ENCODE assay signal across 24 mouse cellular contexts in the genomic region with DNA sequence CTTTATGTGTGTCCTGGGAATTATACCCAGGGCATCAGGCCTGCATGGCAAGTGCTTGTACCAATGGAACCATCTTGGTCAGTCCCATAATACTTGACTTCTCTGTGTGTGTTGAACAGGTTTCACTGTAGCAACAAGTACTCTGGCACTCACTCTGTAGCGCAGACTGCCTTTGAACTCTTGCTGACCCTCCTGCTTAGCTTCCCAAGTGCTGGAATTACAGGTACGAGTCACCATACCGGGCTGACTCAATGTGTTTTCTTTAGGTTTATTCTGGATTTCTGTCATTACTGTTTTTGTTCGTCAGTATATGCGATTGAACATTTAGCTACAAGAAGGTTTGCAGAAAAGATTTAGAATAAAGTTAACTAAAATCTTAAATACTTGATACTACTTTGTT. TPM values are rescaled to one million over a fixed set of nuclear protein-coding genes. Genes with fewer than 3 reads are reported as not detected.
DNase-seq lines count a peak whose midpoint lies in the region; ATAC-seq and TF ChIP-seq lines count a peak whose summit lies in the region.
"Had no signal": no experiment of that assay in that cellular context is flagged by ENCODE, and none has a peak within 500 bp of the region (broad histone marks: within the 10 kb centered on the region; RNA-seq: fewer than 3 reads in every experiment).

No protein-coding gene starts in this region.

- WGBS in forebrain, embryonic 11.5 days, result 88% methylated on average over 5 of the region's 5 CpGs
- 93% methylated on average over 5 of the region's 5 CpGs for WGBS in forebrain, embryonic 14.5 days
- WGBS in heart, adult 2 months, result 87% methylated on average over 5 of the region's 5 CpGs
- WGBS in stomach, embryonic 16.5 days, result 66% methylated on average over 5 of the region's 5 CpGs
- WGBS in stomach, postnatal 0 days, result 57% methylated on average over 5 of the region's 5 CpGs

- H3K79me2 ChIP-seq in heart, adult 2 months (replicated peaks; ENCODE audit: control insufficient read depth, insufficient read depth, low read length), result no peaks in the 10 kb centered on the region

- DNase-seq in forebrain, embryonic 11.5 days (ENCODE audit: low spot score), result peak; percentile 16
- no peak for DNase-seq in forebrain, embryonic 14.5 days (ENCODE audit: low spot score)
- peak; percentile 1 for DNase-seq in heart, postnatal 4 days
- DNase-seq in heart, adult 2 months, result no peak
- DNase-seq in stomach, postnatal 0 days (ENCODE audit: low spot score), result no peak
- DNase-seq in urinary bladder, adult 2 months (ENCODE audit: low spot score), result no peak
- no peak for DNase-seq in cerebellum, adult 8-10 months
- DNase-seq: adrenal gland, adult 8-10 months; adrenal gland, postnatal 25 days; B cell, adult 2 months; cerebellum, adult 11-12 months; cerebellum, adult 9-10 months; cerebellum, postnatal 14 days; gastrocnemius, postnatal 25 days had no signal

- no peak for TF ChIP-seq EP300 in heart, adult 2 months (IDR thresholded peaks at IDR 0.05; ENCODE audit: insufficient read depth, low read depth, low read length)
- no peak for TF ChIP-seq EP300 in stomach, postnatal 0 days (optimal IDR thresholded peaks at IDR 0.05)

- no peaks in the 10 kb centered on the region for H3K27me3 ChIP-seq in forebrain, embryonic 11.5 days (ENCODE audit: control insufficient read depth, insufficient read depth, low read length)
- no peaks in the 10 kb centered on the region for H3K27me3 ChIP-seq in forebrain, embryonic 14.5 days (replicated peaks; ENCODE audit: control insufficient read depth, insufficient read depth, low read length)
- H3K27me3 ChIP-seq in heart, adult 2 months (ENCODE audit: control insufficient read depth, insufficient read depth, low read length), result no peaks in the 10 kb centered on the region
- no peaks in the 10 kb centered on the region for H3K27me3 ChIP-seq in stomach, embryonic 16.5 days (ENCODE audit: control insufficient read depth, insufficient read depth, low read length)
- H3K27me3 ChIP-seq in stomach, postnatal 0 days (ENCODE audit: control insufficient read depth, insufficient read depth, low read length), result no peaks in the 10 kb centered on the region
- H3K27me3 ChIP-seq: CH12.LX; forebrain, embryonic 15.5 days; heart, embryonic 13.5 days; hindbrain, embryonic 13.5 days; intestine, embryonic 15.5 days had no signal

- no peak overlapping the region for H3K4me3 ChIP-seq in forebrain, embryonic 11.5 days (ENCODE audit: low read depth, low read length)
- no peak overlapping the region for H3K4me3 ChIP-seq in forebrain, embryonic 14.5 days (ENCODE audit: low read depth, low read length)
- H3K4me3 ChIP-seq in heart, adult 2 months, result no peak overlapping the region
- no peak overlapping the region for H3K4me3 ChIP-seq in stomach, embryonic 16.5 days (replicated peaks; ENCODE audit: low read length)
- no peak overlapping the region for H3K4me3 ChIP-seq in stomach, postnatal 0 days (ENCODE audit: low read depth, low read length)
- H3K4me3 ChIP-seq: forebrain, embryonic 10.5 days; forebrain, embryonic 15.5 days; heart, embryonic 13.5 days; hindbrain, embryonic 10.5 days; hindbrain, embryonic 13.5 days; intestine, embryonic 15.5 days had no signal

- H3K9ac ChIP-seq in forebrain, embryonic 11.5 days (ENCODE audit: low read length), result no peak overlapping the region
- no peak overlapping the region for H3K9ac ChIP-seq in forebrain, embryonic 14.5 days (ENCODE audit: low read length)
- H3K9ac ChIP-seq in heart, adult 2 months (ENCODE audit: low read depth, low read length), result no peak overlapping the region
- H3K9ac ChIP-seq in stomach, embryonic 16.5 days (ENCODE audit: low read length), result no peak overlapping the region
- H3K9ac ChIP-seq in stomach, postnatal 0 days (ENCODE audit: low read length), result no peak overlapping the region
- H3K9ac ChIP-seq: forebrain, embryonic 15.5 days; heart, embryonic 13.5 days; hindbrain, embryonic 13.5 days; intestine, embryonic 15.5 days had no signal

- no peak overlapping the region for H3K4me2 ChIP-seq in forebrain, embryonic 11.5 days (ENCODE audit: low read depth, low read length, severe bottlenecking)
- no peak overlapping the region for H3K4me2 ChIP-seq in forebrain, embryonic 14.5 days (ENCODE audit: low read length)
- no peak overlapping the region for H3K4me2 ChIP-seq in stomach, embryonic 16.5 days (ENCODE audit: low read depth, low read length)
- no peak overlapping the region for H3K4me2 ChIP-seq in stomach, postnatal 0 days (replicated peaks; ENCODE audit: low read depth)
- H3K4me2 ChIP-seq: forebrain, embryonic 15.5 days; heart, embryonic 13.5 days; hindbrain, embryonic 13.5 days; intestine, embryonic 15.5 days had no signal

- H3K9me3 ChIP-seq in forebrain, embryonic 11.5 days (ENCODE audit: control insufficient read depth, low read length), result no peaks in the 10 kb centered on the region
- no peaks in the 10 kb centered on the region for H3K9me3 ChIP-seq in forebrain, embryonic 14.5 days (replicated peaks; ENCODE audit: control insufficient read depth, low read length)
- no peaks in the 10 kb centered on the region for H3K9me3 ChIP-seq in stomach, embryonic 16.5 days (replicated peaks; ENCODE audit: control insufficient read depth, low read length)
- H3K9me3 ChIP-seq in stomach, postnatal 0 days (ENCODE audit: control insufficient read depth, low read length), result no peaks in the 10 kb centered on the region
- H3K9me3 ChIP-seq: forebrain, embryonic 10.5 days; forebrain, embryonic 15.5 days; G1E; heart, embryonic 13.5 days; hindbrain, embryonic 10.5 days; hindbrain, embryonic 13.5 days; intestine, embryonic 15.5 days had no signal

- no peaks in the 10 kb centered on the region for H3K4me1 ChIP-seq in forebrain, embryonic 11.5 days (replicated peaks; ENCODE audit: control insufficient read depth, insufficient read depth, low read length)
- H3K4me1 ChIP-seq in forebrain, embryonic 14.5 days (ENCODE audit: control insufficient read depth, insufficient read depth, low read length), result no peaks in the 10 kb centered on the region
- H3K4me1 ChIP-seq in heart, adult 2 months (ENCODE audit: control insufficient read depth, insufficient read depth, low read length), result no peaks in the 10 kb centered on the region; the same call in 1 of the 2 replicates
- H3K4me1 ChIP-seq in stomach, embryonic 16.5 days (ENCODE audit: control insufficient read depth, insufficient read depth, low read length), result no peaks in the 10 kb centered on the region
- no peaks in the 10 kb centered on the region for H3K4me1 ChIP-seq in stomach, postnatal 0 days (replicated peaks; ENCODE audit: control insufficient read depth, insufficient read depth)
- H3K4me1 ChIP-seq: forebrain, embryonic 15.5 days; hindbrain, embryonic 10.5 days; hindbrain, embryonic 13.5 days had no signal

- ATAC-seq in forebrain, embryonic 11.5 days (replicated peaks; ENCODE audit: low FRiP score), result no peak
- no peak for ATAC-seq in forebrain, embryonic 14.5 days
- no peak for ATAC-seq in stomach, embryonic 16.5 days (ENCODE audit: insufficient read depth, low FRiP score)
- no peak for ATAC-seq in stomach, postnatal 0 days (ENCODE audit: low FRiP score, low TSS enrichment)
- ATAC-seq: forebrain, embryonic 15.5 days; hindbrain, embryonic 16.5 days; intestine, embryonic 15.5 days had no signal

- H3K27ac ChIP-seq in forebrain, embryonic 11.5 days (ENCODE audit: low read depth, low read length), result no peak overlapping the region
- H3K27ac ChIP-seq in forebrain, embryonic 14.5 days (ENCODE audit: low read depth, low read length), result no peak overlapping the region
- H3K27ac ChIP-seq in heart, adult 2 months, result no peak overlapping the region
- peak overlapping the region; percentile 15; the same call in 1 of the 2 replicates for H3K27ac ChIP-seq in stomach, embryonic 16.5 days (ENCODE audit: low read length)
- H3K27ac ChIP-seq in stomach, postnatal 0 days (replicated peaks), result no peak overlapping the region
- H3K27ac ChIP-seq: forebrain, embryonic 10.5 days; forebrain, embryonic 15.5 days; heart, embryonic 13.5 days; hindbrain, embryonic 10.5 days; hindbrain, embryonic 13.5 days; intestine, embryonic 15.5 days had no signal

- no peaks in the 10 kb centered on the region for H3K36me3 ChIP-seq in forebrain, embryonic 11.5 days (ENCODE audit: control insufficient read depth, insufficient read depth, low read length)
- H3K36me3 ChIP-seq in forebrain, embryonic 14.5 days (ENCODE audit: control insufficient read depth, insufficient read depth, low read length), result no peaks in the 10 kb centered on the region
- H3K36me3 ChIP-seq in heart, adult 2 months (ENCODE audit: control insufficient read depth, insufficient read depth, low read length), result no peaks in the 10 kb centered on the region
- no peaks in the 10 kb centered on the region for H3K36me3 ChIP-seq in stomach, embryonic 16.5 days (ENCODE audit: control insufficient read depth, insufficient read depth, low read length)
- no peaks in the 10 kb centered on the region for H3K36me3 ChIP-seq in stomach, postnatal 0 days (ENCODE audit: control insufficient read depth, insufficient read depth, low read length)
- H3K36me3 ChIP-seq: forebrain, embryonic 10.5 days; forebrain, embryonic 15.5 days; G1E; heart, embryonic 13.5 days; hindbrain, embryonic 10.5 days; hindbrain, embryonic 13.5 days; intestine, embryonic 15.5 days had no signal

- intact Hi-C loops in heart, adult 2 months (cut with DNase I), result loop anchor here (10.0 kb wide), 1 partner anchor 397 kb away; no protein-coding TSS in a partner anchor

- TF ChIP-seq POLR2A in heart, adult 2 months (IDR thresholded peaks at IDR 0.05; ENCODE audit: insufficient read depth, low read depth, low read length), result no peak

- TF ChIP-seq CTCF in heart, adult 2 months (IDR thresholded peaks at IDR 0.05), result no peak
- TF ChIP-seq CTCF in stomach, postnatal 0 days (IDR thresholded peaks at IDR 0.05; ENCODE audit: low read depth), result no peak

RNA-seq across cellular contexts. Expression of a gene that starts 20.1 kb away (rescaled TPM):
- polyA plus RNA-seq in forebrain, embryonic 11.5 days (2014; fragmentation: Nextera tagmentation; extraction: Ambion mirVana), result 2.9 and 3.3 TPM in 2 replicates
- polyA plus RNA-seq in forebrain, embryonic 14.5 days (2014; fragmentation: Nextera tagmentation; extraction: Ambion mirVana), result 8.1 and 8.7 TPM in 2 replicates
- total RNA-seq in heart, postnatal 4 days (2021), result 100 to 1,000 TPM; 730 to 743 TPM
- total RNA-seq in heart, adult 2 months (2021), result 100 to 1,000 TPM; 354 to 451 TPM
- polyA plus RNA-seq in heart, adult 2 months (2012; rRNA removed), result 522 and 708 TPM in 2 replicates
- polyA plus RNA-seq in stomach, embryonic 16.5 days (2015; fragmentation: Nextera tagmentation; extraction: Ambion mirVana), result 3.9 and 4.2 TPM in 2 replicates
- 2.0 and 2.7 TPM in 2 replicates for polyA plus RNA-seq in stomach, postnatal 0 days (2015; fragmentation: Nextera tagmentation; extraction: Ambion mirVana)
- 42.9 and 49.5 TPM in 2 replicates for polyA plus RNA-seq in urinary bladder, adult 2 months (2012; rRNA removed)

Comparison
In these comparisons a context has a peak if more than half of its experiments do, and no peak if none do; other contexts are left out.
1. DNase-seq: peak in forebrain, embryonic 11.5 days (single experiment) and heart, postnatal 4 days (single experiment); none in forebrain, embryonic 14.5 days (single experiment), heart, adult 2 months (0 of 2), stomach, postnatal 0 days (single experiment), urinary bladder, adult 2 months (single experiment) and cerebellum, adult 8-10 months (single experiment).
2. RNA of a gene that starts 20.1 kb away (polyA plus RNA-seq): 522 to 708 TPM in heart, adult 2 months; 42.9 to 49.5 TPM in urinary bladder, adult 2 months, 8.1 to 8.7 TPM in forebrain, embryonic 14.5 days, 3.9 to 4.2 TPM in stomach, embryonic 16.5 days, 2.9 to 3.3 TPM in forebrain, embryonic 11.5 days and 2.0 to 2.7 TPM in stomach, postnatal 0 days; every median in the first group is over 10 times any median in the second.